Mouse (Mus musculus) thymus, adult 2 months (tissue): ENCODE results near the gene Olfr1233. TPM values are rescaled to one million over a fixed set of nuclear protein-coding genes. Genes with fewer than 3 reads are reported as not detected.

Experiments
- DNase-seq: peaks from one replicate; pipeline ENCODE4 v3.0.0; 2021
- H3K27ac ChIP-seq: fragments of 200-500 bp; 2 replicates; pipeline ENCODE4 v1.5.1; 2012; ENCODE audit warnings: low read length, control low read depth; ENCODE audit not compliant: control insufficient read depth, insufficient read depth
- H3K27me3 ChIP-seq: fragments of 200-500 bp; 2 replicates; pipeline ENCODE4 v1.6.1; 2012; ENCODE audit warnings: mild to moderate bottlenecking, low read length, moderate library complexity, mixed read lengths; ENCODE audit not compliant: control insufficient read depth, insufficient read depth
- H3K36me3 ChIP-seq: fragments of 200-500 bp; 2 replicates; pipeline ENCODE4 v1.6.1; 2012; ENCODE audit warnings: mild to moderate bottlenecking, low read length, moderate library complexity; ENCODE audit not compliant: control insufficient read depth, insufficient read depth
- H3K4me1 ChIP-seq: fragments of 200-500 bp; replicated peaks from 2 replicates; pipeline ENCODE4 v1.6.1; 2012; ENCODE audit warnings: low read length; ENCODE audit not compliant: control insufficient read depth, insufficient read depth
- H3K4me3 ChIP-seq: fragments of 200-500 bp; 2 replicates; pipeline ENCODE4 v1.5.1; 2012; ENCODE audit warnings: mild to moderate bottlenecking, low read length, control low read depth, moderate library complexity; ENCODE audit not compliant: control insufficient read depth, insufficient read depth
- CTCF ChIP-seq: fragments of 200-500 bp; IDR thresholded peaks from 2 replicates; pipeline ENCODE4 v1.5.1; 2012; ENCODE audit warnings: mild to moderate bottlenecking, control low read depth, low read length, moderate library complexity, borderline replicate concordance; ENCODE audit not compliant: control insufficient read depth, poor library complexity, insufficient read depth; ENCODE audit errors: extremely low read depth
- POLR2A ChIP-seq: fragments of 200-500 bp; IDR thresholded peaks from 2 replicates; pipeline ENCODE4 v1.6.1; 2012; ENCODE audit warnings: mild to moderate bottlenecking, low read length, control low read depth, moderate library complexity; ENCODE audit not compliant: control insufficient read depth, poor library complexity, insufficient read depth; ENCODE audit errors: extremely low read depth
- WGBS: fragments of 180-500 bp; shearing (Covaris S2); methylation state at CpG from one replicate; pipeline ENCODE4 v1.1.7; 2018; 5-methylcytosine and 5-hydroxymethylcytosine counted together
- polyA plus RNA-seq: library from polyadenylated mRNA; depleted of rRNA; stranded (reverse); fragments of >200 nt; gene quantifications from 2 replicates; pipeline ENCODE4 v1.2.3, GENCODE M21; 2012; rRNA removed

Gene Olfr1233
- polyA plus RNA-seq: not detected in 2 replicates

GRCm38 (mm10) chr2:89342298-89342697 is at the start of gene Olfr1233:
Gene Olfr1233 (minus strand): TSS chr2:89342398.
- H3K4me3 ChIP-seq: no peak within 1 kb of the TSS
- no peaks in the 10 kb centered on the region for H3K36me3 ChIP-seq
- no peak for DNase-seq
- no peaks in the 10 kb centered on the region for H3K27me3 ChIP-seq
- H3K4me1 ChIP-seq: no peaks in the 10 kb centered on the region
- no peak for TF ChIP-seq CTCF
- no peak for TF ChIP-seq POLR2A
- H3K27ac ChIP-seq: no peak within 1 kb of the TSS

GRCm38 (mm10) chr2:89364765-89365164 is 22.6 kb upstream of the Olfr1233 start, which contains the start of gene Olfr1234:
Gene Olfr1234 (minus strand): TSS chr2:89364865.
- no peak for TF ChIP-seq CTCF
- TF ChIP-seq POLR2A: no peak
- H3K27ac ChIP-seq: no peak within 1 kb of the TSS
- 89% methylated on average over 4 of the region's 4 CpGs for WGBS

GRCm38 (mm10) chr2:89329575-89329974 is 12.6 kb downstream of the Olfr1233 start, which contains the start of gene Olfr1232:
Gene Olfr1232 (minus strand): TSS chr2:89329675.
- Histone ChIP-seq H3K27me3 (no peaks in the 10 kb centered on the region), H3K4me1 (no peaks in the 10 kb centered on the region)
- TF ChIP-seq CTCF (no peak), POLR2A (no peak)

More at GRCm38 (mm10) chr2:89364765-89365164, 22.6 kb upstream of the Olfr1233 start, which contains the start of gene Olfr1234:
- Histone ChIP-seq H3K4me1 (no peaks in the 10 kb centered on the region), H3K36me3 (no peaks in the 10 kb centered on the region), H3K27me3 (no peaks in the 10 kb centered on the region), H3K4me3 (no peak within 1 kb of the TSS)
- DNase-seq: no peak

GRCm38 (mm10) chr2:89306974-89307373 is 35.2 kb downstream of the Olfr1233 start, which contains the start of gene Olfr1231:
Gene Olfr1231 (minus strand): TSS chr2:89307074.
- 87% methylated on average over 2 of the region's 2 CpGs for WGBS
- no peak within 1 kb of the TSS for H3K4me3 ChIP-seq
- no peak for TF ChIP-seq POLR2A
- no peak for TF ChIP-seq CTCF
- H3K27me3 ChIP-seq: no peaks in the 10 kb centered on the region
- H3K4me1 ChIP-seq: no peaks in the 10 kb centered on the region
- H3K36me3 ChIP-seq: no peaks in the 10 kb centered on the region
- DNase-seq: no peak
- no peak within 1 kb of the TSS for H3K27ac ChIP-seq

More at GRCm38 (mm10) chr2:89329575-89329974, 12.6 kb downstream of the Olfr1233 start, which contains the start of gene Olfr1232:
- Histone ChIP-seq H3K36me3 (no peaks in the 10 kb centered on the region), H3K4me3 (no peak within 1 kb of the TSS), H3K27ac (no peak within 1 kb of the TSS)
- no peak for DNase-seq

GRCm38 (mm10) chr2:89297168-89297567 is 45.0 kb downstream of the Olfr1233 start, which contains the start of gene Olfr1230:
Gene Olfr1230 (minus strand): TSS chr2:89297268.
- no peaks in the 10 kb centered on the region for H3K27me3 ChIP-seq
- no peak within 1 kb of the TSS for H3K27ac ChIP-seq

GRCm38 (mm10) chr2:89287914-89288313 is 54.3 kb downstream of the Olfr1233 start, which contains the start of gene Olfr1229:
Gene Olfr1229 (minus strand): TSS chr2:89288014.
- Histone ChIP-seq H3K4me1 (no peaks in the 10 kb centered on the region), H3K27ac (no peak within 1 kb of the TSS), H3K4me3 (no peak within 1 kb of the TSS), H3K36me3 (no peaks in the 10 kb centered on the region), H3K27me3 (no peaks in the 10 kb centered on the region)
- WGBS: 81% methylated on average over 2 of the region's 2 CpGs
- TF ChIP-seq CTCF (no peak), POLR2A (no peak)
- no peak for DNase-seq

More at GRCm38 (mm10) chr2:89297168-89297567, 45.0 kb downstream of the Olfr1233 start, which contains the start of gene Olfr1230:
- H3K4me3 ChIP-seq: no peak within 1 kb of the TSS
- DNase-seq: no peak
- H3K4me1 ChIP-seq: no peaks in the 10 kb centered on the region
- TF ChIP-seq POLR2A (no peak), CTCF (no peak)
- H3K36me3 ChIP-seq: no peaks in the 10 kb centered on the region
- WGBS: 93% methylated on average over 1 of the region's 1 CpGs

Other genes starting within 250 kb of the Olfr1233 start
- not detected in 2 replicates for gene Olfr1220, start 235.6 kb downstream of the Olfr1233 start, polyA plus RNA-seq
- not detected in 2 replicates for gene Olfr1221, start 225.1 kb downstream of the Olfr1233 start, polyA plus RNA-seq
- not detected in 2 replicates for gene Olfr1222, start 209.3 kb downstream of the Olfr1233 start, polyA plus RNA-seq
- not detected in 2 replicates for gene Olfr1223, start 190.8 kb downstream of the Olfr1233 start, polyA plus RNA-seq
- not detected in 2 replicates for gene Olfr1224-ps1, start 178.3 kb downstream of the Olfr1233 start, polyA plus RNA-seq
- not detected in 2 replicates for gene Olfr1225, start 167.7 kb downstream of the Olfr1233 start, polyA plus RNA-seq
- not detected in 2 replicates for gene Olfr1226, start 142.3 kb downstream of the Olfr1233 start, polyA plus RNA-seq
- gene Olfr1228, start 88.3 kb downstream of the Olfr1233 start, polyA plus RNA-seq: not detected in 2 replicates
- not detected in 2 replicates for gene Olfr1229, start 54.4 kb downstream of the Olfr1233 start, polyA plus RNA-seq
- not detected in 2 replicates for gene Olfr1230, start 45.1 kb downstream of the Olfr1233 start, polyA plus RNA-seq
- gene Olfr1231, start 35.3 kb downstream of the Olfr1233 start, polyA plus RNA-seq: not detected in 2 replicates
- not detected in 2 replicates for gene Olfr1232, start 12.7 kb downstream of the Olfr1233 start, polyA plus RNA-seq
- gene Olfr1234, start 22.5 kb upstream of the Olfr1233 start, polyA plus RNA-seq: not detected in 2 replicates
- not detected in 2 replicates for gene Olfr1238, start 67.3 kb upstream of the Olfr1233 start, polyA plus RNA-seq
- not detected in 2 replicates for gene Olfr1239, start 78.0 kb upstream of the Olfr1233 start, polyA plus RNA-seq
- gene Olfr1240, start 100.6 kb upstream of the Olfr1233 start, polyA plus RNA-seq: not detected in 2 replicates
- gene Olfr1241, start 144.7 kb upstream of the Olfr1233 start, polyA plus RNA-seq: not detected in 2 replicates
- gene Olfr1242, start 155.9 kb upstream of the Olfr1233 start, polyA plus RNA-seq: not detected in 2 replicates
- not detected in 2 replicates for gene Olfr1243, start 189.1 kb upstream of the Olfr1233 start, polyA plus RNA-seq
- not detected in 2 replicates for gene Olfr1245, start 236.0 kb upstream of the Olfr1233 start, polyA plus RNA-seq